Mouse (Mus musculus) lung, postnatal 25 days (tissue): ENCODE measurements around the gene Nupl2.

ENCODE experiments used
- DNase-seq: peaks from one replicate; pipeline ENCODE4 v3.0.0; 2022; ENCODE audit warnings: low spot score

The Nupl2 gene

DNA sequence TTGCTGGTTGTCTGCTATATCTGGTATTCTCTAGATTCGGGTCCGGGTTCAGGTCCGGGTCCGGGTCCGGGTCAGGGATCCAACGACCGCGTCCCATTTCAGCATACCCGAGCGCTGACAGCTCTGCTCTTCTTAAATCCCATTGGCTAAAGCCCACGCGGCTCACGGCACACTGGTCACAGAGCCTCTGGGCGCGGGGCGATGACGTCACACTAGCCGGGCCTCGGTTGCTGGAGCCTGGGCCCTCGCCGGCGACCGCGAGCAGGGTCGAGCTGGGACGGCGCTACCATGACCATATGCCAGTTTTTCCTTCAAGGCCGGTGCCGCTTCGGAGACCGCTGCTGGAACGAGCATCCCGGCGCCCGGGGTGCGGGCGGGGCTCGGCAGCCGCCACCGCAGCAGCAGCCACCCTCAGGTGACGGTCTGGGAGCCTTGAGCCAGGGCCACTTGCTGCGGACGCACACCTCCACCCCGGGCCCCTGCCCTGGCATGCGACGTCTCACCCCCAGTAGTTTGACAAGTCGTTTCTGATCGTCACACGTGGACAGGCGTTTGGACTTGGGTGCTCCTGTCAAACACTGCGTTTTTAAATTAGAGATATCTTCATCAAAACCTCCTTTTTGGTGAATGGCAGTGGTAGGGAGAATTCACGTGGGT is at the start of gene Nupl2:
Gene Nupl2 (plus strand): TSS at position 175 of the 657 bp plus-strand sequence.
- peak; percentile 94 for DNase-seq

DNA sequence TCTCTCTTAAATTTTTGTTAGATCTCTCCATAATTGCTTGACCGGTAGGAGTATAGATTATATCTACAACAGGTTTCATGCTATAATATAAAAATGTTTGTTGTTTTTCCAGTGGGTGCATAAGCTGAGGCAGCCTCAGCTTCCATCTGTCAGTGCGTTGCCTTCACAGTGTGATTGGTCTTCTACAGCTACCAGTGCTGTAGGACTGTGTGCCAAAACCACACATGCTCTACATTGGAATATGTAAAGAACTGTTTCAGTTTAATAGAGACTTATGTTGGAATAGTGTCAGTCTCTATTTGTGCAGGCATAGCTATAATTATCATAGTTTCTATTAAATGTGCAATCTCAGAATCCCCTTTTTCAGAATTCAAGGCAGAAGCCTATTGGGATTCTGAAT is 42.5 kb upstream of the Nupl2 start:
- DNase-seq, result no peak

DNA sequence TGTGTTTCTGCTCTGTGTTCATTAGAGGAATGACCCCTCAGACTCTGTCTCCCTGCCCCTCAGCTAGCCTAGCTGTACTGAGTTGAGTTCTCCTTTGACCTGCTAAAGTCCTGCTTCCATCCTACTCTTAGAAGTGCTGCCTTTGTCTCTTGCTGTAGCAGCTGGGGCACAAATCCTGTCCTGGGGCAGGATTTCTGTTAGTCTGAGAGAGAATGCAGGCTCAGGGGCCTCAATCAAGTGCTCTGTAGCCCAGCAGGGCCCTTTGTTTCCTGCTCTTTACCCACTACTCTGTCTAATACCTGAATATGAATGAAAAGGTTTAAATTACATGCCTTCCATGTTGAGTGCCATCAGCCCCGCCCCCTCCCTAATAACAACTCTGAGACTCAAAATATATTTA is 40.6 kb upstream of the Nupl2 start:
- DNase-seq, result no peak

DNA sequence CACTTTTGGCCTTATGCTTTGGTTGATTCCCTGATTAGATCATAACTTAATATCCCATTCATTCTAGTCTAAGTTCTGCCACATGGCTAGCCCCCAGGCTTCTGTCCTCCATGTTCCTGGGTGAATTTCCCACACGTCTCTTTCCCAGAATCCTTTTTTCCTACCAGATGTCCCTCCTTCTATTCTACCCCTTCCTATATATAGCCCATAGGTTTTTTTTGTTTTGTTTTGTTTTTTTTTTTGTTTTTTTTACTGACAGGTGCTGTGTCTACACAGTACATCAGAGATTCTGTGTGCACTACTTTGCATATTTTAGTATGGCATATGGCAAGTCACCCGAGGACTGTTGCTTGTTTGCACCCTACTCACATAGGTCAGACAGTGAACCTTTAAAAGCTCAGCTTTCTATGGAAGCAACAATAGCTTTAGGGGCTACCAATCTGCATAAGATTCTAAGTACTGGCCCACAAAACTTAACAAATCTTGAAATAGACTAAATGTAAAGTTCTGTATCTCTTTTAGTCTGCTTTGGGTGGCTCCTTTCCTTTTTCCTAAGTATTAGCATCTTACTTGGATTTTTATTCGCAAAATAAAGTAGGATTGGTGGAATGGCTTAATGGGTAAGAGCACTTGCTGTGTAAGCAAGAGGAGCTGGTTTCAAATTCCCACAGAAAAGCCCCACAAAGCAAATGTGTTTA is 40.0 kb upstream of the Nupl2 start:
- no peak for DNase-seq

DNA sequence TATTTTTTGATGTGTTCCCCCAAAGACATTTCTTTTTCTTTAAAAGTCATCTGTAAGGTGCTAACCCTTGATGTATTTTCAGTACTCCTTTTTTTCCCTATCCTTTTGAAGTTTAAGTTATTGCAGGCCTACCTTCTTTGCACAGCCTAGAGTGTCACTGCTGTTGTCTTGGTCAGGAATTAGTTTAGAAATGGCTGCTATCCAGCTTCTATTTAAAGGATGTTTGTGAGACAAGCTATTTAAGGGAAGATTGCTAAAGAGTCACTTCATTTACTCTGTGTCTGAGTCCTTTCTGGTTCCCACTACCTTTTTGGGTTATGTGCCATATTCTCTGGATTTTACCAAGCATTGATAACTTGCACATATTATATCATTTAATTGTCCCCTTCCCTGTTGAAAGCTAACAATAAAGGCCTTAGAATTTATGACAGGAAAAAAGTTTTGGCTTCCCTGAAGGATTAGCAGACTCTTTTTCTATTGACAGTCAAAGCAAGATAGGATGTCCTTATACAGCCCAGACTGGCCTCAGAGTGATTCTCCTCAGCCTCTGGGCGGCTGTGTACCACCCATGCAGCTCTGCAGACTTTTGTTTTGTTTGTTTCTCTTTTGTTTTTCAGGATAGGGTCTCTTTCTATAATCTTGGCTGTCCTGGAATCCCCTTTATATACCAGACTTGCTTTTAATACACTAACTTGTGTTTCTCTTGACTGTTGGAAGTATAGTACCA is 38.7 kb upstream of the Nupl2 start:
- DNase-seq, result no peak

DNA sequence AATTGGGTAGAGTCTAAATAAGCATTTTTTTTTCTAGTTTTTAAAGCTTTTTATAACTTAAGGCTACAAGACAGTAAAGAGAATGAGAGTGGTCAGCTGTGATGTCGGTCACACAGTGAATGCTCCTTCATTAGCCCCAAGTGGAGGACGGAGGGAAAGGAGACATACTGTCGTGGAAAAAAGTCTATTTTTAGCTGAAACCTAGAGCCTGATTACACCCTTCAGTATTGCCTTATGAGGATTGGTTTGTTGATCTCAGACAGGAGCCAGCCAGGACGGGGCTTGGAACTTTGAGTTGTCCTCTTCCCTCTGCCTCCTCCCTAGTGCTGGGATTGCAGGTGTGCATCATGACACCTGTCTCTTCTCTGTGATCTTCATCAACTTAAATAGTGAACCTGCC is 37.8 kb upstream of the Nupl2 start:
- DNase-seq, result no peak

DNA sequence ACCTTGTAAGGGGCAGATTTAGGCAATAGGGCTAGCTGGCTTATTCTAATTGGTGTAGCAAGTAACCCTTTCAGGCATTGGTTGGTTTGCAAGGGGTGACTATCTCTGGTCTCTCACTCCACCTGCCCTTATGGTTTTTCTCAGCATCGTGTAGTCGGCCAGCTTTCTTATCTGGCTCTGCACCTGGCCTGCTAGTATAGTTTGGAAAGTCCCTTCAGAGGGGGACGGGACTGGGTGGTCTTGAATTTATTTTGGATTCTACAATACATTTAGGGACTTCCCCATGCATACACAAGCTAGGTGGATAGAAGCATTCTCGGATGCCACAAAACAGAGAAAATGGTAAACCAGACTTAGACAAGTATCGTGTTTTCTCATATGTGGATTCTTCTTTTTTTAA is 17.8 kb upstream of the Nupl2 start:
- DNase-seq, result no peak

DNA sequence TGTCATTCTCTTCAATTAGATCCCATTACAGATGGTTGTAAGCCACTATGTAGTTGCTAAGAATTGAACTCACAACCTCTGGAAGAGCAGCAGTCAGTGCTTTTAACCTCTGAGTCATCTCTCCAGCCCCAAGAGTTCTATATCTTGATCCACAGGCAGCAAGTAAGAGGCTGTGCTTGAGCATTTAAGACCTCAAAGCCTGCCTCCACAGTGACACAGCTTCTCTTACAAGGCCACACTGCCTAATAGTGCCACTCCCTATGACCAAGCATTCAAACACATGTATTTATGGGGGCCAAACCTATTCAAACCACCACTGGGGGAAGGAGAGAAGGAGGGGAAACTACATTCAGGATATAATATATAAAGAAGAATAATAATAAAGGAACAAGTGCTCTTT is 12.6 kb upstream of the Nupl2 start:
- DNase-seq, result no peak

DNA sequence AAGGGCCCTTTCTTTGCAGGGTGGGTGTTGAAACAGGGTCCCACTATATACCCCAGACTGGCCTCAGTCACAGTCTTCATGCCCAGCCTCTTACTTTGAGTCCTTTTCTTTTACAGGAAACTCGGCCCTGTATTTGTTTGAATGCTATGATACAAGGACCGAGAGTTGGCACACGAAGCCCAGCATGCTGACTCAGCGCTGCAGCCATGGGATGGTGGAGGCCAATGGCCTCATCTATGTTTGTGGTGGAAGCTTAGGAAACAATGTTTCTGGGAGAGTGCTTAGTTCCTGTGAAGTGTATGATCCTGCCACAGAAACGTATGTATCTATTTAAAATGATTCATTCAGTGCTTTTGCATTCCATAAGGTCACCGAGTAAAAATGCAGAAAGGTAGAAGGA is 8.0 kb upstream of the Nupl2 start:
- DNase-seq, result no peak

DNA sequence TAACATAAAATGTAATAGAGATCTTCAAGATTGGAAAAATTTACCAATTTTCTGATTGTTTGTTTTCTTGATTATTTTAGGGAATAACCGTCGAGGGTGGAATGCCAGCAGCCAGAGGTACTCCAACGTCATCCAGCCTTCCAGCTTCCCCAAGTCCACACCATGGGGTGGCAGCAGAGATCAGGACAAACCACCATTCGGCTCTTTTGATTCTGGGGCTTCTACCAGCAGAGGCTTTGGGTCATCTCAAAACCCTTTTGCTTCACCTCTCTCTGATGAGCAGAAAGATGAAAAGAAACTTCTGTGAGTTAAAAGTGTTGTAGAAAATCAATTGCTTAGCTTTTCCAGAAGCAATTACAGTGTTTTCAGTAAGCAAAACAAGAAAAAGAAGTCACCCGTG is 2.5 kb downstream of the Nupl2 start:
- DNase-seq, result no peak

DNA sequence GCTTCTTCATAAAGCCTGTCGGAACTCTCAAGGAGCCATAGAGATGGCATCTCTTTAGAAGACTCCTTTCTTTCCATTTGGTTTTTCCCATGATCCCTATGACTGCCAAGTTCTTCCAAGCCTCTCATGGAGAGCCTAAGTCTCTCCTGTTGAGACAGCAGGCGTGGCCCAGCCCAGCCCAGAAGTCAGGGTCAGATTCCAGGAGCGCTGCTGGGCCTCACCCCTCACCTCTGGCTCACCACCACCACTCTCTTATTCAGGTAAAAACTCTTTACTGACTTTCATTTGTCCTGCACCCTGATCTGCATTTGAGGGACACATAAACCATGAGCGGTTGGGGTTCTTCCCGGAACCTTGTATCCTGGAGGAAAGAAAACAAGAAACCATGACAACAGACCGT is 5.1 kb downstream of the Nupl2 start:
- no peak for DNase-seq

DNA sequence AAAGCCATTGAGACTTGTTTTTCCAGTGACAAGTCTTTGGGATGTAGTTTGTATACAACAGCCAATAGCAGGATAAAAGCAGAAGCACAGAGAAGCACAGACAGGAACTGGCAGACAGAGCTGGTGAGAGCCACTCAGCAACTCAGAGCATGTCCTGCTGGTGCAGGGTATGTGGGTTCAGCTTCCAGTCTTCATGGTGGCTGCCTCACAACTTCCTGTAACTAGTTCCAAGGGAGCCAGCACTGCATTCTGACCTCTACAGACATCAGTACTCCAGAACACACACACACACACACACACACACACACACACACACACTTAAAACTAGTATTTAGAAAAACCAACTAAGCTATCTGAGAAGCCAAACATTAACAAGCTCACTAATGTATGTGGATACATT is 7.3 kb downstream of the Nupl2 start:
- DNase-seq, result no peak

DNA sequence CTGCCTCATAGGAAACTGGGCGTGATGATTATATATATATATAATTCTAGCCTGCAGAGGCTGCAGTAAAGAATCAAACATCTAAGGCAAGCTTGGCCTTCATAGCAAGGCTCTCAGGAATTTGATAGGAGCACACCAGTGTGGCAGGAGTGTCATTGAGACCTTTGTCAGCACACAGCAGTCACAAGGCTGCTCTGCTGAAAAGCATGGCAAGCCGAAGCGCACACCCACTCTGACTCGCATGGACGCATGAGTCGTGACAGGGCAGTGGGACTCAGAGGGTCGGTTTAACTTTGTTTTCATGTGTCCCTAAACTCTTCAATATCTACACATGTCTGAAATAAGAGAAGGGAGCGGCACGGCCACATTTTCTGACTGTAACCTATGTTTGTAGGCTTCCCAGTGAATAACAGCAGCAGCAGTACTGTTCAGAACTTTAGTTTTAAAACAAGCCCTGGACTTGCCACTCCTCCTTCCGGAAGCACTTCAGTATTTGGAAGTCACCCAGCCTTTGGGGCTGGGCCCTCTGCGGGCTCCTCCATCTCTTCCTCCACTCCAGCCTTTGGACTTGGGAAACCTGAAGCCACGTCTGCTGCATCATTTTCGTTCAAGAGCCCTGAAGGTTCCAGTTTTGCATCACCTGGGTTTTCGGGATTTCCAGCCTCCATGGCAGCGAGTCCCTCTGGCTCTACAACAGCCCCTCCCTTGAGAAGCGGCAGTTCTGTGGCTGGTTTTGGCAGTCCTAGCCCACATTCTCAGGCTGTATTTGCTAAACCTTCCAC is 16.9 kb downstream of the Nupl2 start:
- DNase-seq, result no peak

DNA sequence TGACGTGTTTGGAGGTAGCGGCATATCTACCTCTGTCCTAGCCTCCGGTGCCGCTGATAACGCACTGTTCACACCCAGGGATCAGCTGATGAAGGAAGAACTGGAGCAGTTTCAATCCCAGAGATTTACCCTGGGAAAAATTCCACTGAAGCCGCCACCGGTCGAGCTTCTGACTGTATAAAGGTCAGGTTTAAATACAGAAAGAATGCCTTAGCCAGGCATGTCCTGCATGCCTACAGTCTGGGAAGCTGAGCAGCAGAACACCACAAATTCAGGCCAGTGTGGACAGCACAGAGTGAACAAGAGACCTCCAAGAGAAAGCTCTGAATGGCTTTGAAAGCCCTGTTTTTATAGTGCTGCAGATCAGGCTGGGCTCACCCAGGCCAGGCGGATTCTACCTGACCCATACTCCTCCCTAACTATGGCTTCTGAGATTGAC is 17.6 kb downstream of the Nupl2 start:
- DNase-seq, result no peak

DNA sequence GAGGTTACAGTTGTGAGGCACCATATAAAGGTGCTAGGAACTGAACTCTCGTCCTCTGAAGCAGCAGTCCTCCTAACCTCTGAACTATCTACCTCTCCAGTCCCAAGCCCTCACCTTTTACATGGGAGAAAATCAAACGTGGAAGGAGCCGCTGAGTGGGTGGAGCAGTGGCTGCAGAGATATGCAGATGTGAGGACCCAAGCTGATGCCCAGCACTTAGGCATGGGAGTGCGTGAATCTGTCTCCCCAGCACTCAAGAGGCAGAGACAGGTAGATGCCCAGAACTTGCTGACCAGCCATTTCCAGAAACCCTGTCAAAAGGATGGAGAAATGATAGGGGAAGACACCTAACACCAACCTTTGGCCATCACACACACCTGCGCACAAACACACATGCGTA is 18.3 kb downstream of the Nupl2 start:
- DNase-seq, result no peak

DNA sequence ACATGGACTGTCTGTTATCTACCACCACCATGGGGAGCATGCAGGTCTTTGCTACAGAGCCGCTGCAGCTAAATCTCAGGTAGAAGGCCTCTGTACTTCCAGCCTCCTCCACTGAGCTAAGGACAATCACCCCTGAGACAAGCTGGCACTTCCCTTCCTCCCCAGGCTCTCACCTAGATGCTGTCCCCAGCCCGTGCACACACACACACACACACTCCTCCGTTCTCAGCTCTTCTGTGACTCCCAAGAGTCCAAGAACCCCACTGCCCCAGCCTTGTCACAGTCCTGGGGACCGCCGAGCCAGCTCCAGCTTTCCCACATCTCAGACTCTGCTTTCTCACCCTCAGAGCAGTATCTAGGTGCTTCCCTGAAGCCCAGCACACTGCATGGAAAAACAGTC is 19.2 kb downstream of the Nupl2 start:
- DNase-seq, result no peak

DNA sequence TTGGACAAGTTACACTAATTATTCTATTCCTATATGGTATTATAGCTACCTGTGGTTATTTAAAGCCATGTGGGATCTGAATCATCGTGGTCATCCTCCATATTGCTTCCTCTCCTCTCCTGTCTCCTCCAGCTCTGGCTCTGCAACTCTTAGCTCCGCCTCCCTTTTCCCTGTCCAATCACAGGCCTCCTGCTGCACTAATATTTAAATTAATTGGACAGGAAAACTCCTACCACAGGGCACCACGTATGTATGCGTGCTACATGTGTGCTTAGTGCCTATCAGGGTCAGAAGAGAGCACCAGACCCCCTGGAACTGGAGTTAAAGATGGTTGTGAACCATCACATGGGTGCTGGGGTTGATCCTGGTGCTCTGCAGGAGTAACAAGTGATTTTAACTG is 23.7 kb downstream of the Nupl2 start:
- no peak for DNase-seq

DNA sequence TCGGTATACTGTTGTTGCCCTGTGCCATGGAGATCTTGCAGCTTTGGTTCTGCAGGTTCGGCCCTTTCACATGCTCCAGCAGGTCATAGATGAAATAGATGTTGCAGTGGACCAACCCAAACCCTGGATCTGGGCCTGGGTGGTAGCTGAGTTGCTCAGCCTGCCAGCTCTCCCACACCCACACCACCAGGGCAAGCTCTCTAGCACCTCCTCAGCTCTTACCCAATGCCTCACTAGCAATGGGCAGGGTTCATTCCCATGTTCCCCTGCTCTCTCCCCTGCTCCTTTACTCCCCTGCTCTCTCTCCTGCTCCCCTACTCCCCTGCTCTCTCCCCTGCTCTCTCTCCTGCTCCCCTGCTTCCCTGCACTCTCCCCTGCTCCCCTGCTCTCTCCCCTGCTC is 27.1 kb downstream of the Nupl2 start:
- DNase-seq, result no peak

DNA sequence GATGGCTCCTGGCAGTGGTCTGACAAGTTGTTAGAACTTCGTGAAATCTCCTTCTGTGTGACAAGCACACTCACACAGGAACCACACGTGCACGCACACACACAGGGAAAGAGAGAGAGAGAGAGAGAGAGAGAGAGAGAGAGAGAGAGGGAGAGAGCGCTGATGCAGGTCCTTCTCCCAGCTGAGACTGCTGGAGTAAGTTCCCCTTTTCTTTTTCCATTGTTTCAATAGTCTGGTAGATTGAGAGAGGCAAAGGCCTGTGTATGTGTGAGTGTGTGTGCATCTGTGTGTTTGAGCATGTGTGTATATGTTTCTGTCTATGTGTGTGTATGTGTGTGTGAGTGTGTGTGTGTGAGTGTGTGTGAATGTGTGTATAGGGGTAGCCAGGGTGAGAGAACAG is 36.2 kb downstream of the Nupl2 start:
- DNase-seq, result no peak

DNA sequence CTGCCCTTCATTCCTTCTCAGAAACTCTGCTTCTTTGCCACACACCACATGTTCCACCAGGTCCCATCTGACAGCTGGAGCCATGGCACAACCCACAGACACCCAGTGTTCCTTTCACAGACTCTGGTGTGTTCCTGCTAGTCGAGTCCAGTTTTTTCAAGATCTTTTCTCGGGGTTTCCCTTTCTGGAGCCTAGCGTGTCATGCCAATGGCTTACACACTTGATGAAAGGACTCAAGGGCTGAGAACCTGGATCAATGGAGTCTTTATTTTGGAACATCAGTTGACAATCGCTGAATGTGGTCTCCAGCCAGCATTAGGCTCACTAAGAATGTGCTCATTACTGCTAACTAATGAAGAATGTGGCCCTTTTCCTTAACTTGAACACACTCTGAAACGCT is 37.7 kb downstream of the Nupl2 start:
- no peak for DNase-seq

DNA sequence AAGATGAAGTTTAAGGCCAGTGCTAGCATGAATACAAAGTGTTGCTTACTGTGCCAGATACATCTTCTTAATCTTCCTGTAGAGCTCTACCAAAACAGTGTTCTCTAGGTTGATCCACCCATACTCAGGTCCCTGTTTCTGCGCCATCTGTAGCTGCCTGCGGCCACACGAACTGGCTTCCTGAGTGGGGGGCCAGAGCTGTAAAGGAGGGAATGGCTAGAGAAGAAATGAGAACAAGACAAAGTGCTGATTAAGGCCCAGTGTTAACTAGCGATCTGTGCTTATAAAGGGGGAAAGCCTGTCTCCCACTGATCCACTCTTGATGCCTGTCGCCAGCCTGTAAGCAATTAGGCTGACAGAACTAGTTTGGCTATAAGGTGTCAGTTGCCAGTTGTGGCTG is 38.5 kb downstream of the Nupl2 start:
- DNase-seq, result no peak

DNA sequence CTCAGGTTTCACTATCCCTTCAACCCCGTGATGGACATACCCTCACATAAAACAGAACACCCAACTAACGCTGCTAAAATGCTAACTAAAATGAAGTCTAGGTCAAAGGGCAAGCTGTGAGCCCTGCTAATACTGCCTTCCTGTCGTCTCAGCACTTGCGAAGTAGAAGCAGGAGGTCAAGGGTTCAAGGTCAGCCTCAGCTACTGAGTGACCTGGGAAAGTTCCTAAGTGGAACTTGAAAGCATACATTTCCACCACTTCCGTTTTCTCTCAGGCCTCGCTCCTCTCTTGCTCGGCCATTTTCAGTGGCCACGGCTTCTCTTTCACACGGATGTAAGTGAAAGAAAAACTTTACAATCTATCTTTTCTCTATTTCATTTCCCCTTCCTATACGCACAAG is 43.2 kb downstream of the Nupl2 start:
- DNase-seq, result no peak

DNA sequence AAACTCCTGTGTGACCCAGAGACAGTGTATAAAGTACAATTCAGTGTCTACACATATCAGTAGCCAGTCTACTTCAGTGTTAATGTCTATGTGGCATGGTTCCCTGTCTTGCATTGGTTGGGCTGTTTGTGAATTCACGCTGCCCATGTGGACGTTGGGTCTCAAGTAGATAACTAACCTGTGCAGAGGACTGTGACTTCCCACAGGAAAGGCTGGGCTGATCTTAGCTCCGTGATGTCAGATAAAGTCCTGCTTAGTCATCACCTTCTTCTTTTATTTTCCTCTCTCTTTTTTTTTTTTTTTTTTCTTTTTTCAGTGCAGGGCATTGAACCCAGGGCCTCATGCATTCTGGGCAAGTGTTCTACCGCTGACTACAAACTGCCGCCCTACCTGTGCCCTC is 43.7 kb downstream of the Nupl2 start:
- no peak for DNase-seq
